Mouse (Mus musculus): ENCODE results near the gene Zfp747.

DNA sequence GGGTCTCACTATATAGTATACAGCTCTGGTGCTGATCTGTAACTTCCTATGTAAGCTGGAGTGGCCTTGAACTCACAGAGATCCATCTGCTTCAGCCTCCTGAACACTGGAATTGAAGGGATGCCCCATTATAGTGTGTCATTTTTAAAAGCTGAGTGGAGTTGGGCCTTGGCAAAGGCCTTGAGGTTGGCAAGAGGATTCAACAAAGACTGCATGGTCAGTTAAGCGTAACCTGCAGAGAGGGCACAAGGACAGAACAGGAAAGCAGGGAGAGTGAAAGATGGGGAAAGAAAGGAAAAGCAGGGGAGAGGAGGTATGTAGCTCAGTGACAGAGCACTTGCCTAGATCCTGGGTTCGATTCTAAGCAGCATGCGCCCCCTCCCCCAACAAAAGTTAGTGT is 49.4 kb upstream of the Zfp747 start:
- TF ChIP-seq CTCF (IDR thresholded peaks at IDR 0.05; ENCODE audit: low read depth): no peak
- no peak for TF ChIP-seq EP300 (optimal IDR thresholded peaks at IDR 0.05)

Measured in stomach, postnatal 0 days (tissue).